Mouse (Mus musculus) limb, embryonic 14.5 days (tissue): Measurements from ENCODE around the gene Myl10. TPM values are rescaled to one million over a fixed set of nuclear protein-coding genes. Genes with fewer than 3 reads are reported as not detected.

Source experiments
- ATAC-seq: fragments of 200-750 bp; cut with Nextera tagmentation; 2 replicates; pipeline ENCODE4 v1.8.0; 2017; ENCODE audit warnings: low read depth, moderate number of reproducible peaks, moderate TSS enrichment; ENCODE audit not compliant: low FRiP score
- DNase-seq: peaks from one replicate; pipeline ENCODE4 v3.0.0-alpha.2; 2015; ENCODE audit warnings: low spot score
- H3K27ac ChIP-seq: fragments of 300-500 bp; sonication (generic); replicated peaks from 2 replicates; pipeline ENCODE4 v1.5.1; 2014; ENCODE audit warnings: low read depth, mild to moderate bottlenecking, low read length, moderate library complexity, mixed read lengths
- H3K27me3 ChIP-seq: fragments of 300-500 bp; sonication (generic); 2 replicates; pipeline ENCODE4 v1.6.1; 2014; ENCODE audit warnings: low read length, mixed read lengths; ENCODE audit not compliant: control insufficient read depth, insufficient read depth
- H3K36me3 ChIP-seq: fragments of 300-500 bp; sonication (generic); 2 replicates; pipeline ENCODE4 v1.6.1; 2014; ENCODE audit warnings: mild to moderate bottlenecking, low read length, moderate library complexity, mixed read lengths; ENCODE audit not compliant: control insufficient read depth, insufficient read depth
- H3K4me1 ChIP-seq: fragments of 300-500 bp; sonication (generic); 2 replicates; pipeline ENCODE4 v1.6.1; 2014; ENCODE audit warnings: antibody characterized with exemption, low read length, mixed read lengths; ENCODE audit not compliant: control insufficient read depth, insufficient read depth
- H3K4me2 ChIP-seq: fragments of 300-500 bp; sonication (generic); replicated peaks from 2 replicates; pipeline ENCODE4 v1.6.1; 2014; ENCODE audit warnings: low read depth, mild to moderate bottlenecking, low read length, moderate library complexity; ENCODE audit not compliant: severe bottlenecking
- H3K4me3 ChIP-seq: fragments of 300-500 bp; sonication (generic); replicated peaks from 2 replicates; pipeline ENCODE4 v1.5.1; 2014; ENCODE audit warnings: low read length
- H3K9ac ChIP-seq: fragments of 300-500 bp; sonication (generic); 2 replicates; pipeline ENCODE4 v1.6.1; 2014; ENCODE audit warnings: mild to moderate bottlenecking, low read depth, low read length, moderate library complexity; ENCODE audit not compliant: severe bottlenecking
- H3K9me3 ChIP-seq: fragments of 300-500 bp; sonication (generic); 2 replicates; pipeline ENCODE4 v1.6.1; 2016; ENCODE audit warnings: low read length; ENCODE audit not compliant: control insufficient read depth
- POLR2A ChIP-seq: fragments of 200-500 bp; IDR thresholded peaks from 2 replicates; pipeline ENCODE4 v1.8.0; 2012; ENCODE audit warnings: inconsistent platforms, mild to moderate bottlenecking, moderate library complexity, borderline replicate concordance; ENCODE audit not compliant: insufficient read depth, insufficient read length; ENCODE audit errors: extremely low read depth
- WGBS: fragments of 180-500 bp; shearing (Covaris S2); extraction: QIAGEN DNeasy Blood & Tissue Kit; methylation state at CpG from one replicate; pipeline ENCODE4 v1.1.7; 2014; 5-methylcytosine and 5-hydroxymethylcytosine counted together
- polyA plus RNA-seq, 2 experiments: library from polyadenylated mRNA; depleted of rRNA in 1 of 2; stranded (reverse) in 1 of 2; unstranded in 1 of 2; fragments of >200 nt; fragmentation: Nextera tagmentation in 1 of 2; extraction: Ambion mirVana in 1 of 2; gene quantifications; 2 replicates each; pipeline versions ENCODE4 v1.2.1 to v1.2.3; 2012 to 2014

Gene Myl10
- polyA plus RNA-seq, 2 experiments, result not detected

- no peak overlapping the region for H3K4me3 ChIP-seq
- no peak overlapping the region for H3K27ac ChIP-seq
- no peak overlapping the region for H3K4me2 ChIP-seq
- no peaks in the 10 kb centered on the region for H3K9me3 ChIP-seq
- no peak for DNase-seq
- no peak overlapping the region for H3K9ac ChIP-seq
- H3K36me3 ChIP-seq, result no peaks in the 10 kb centered on the region
- no peak for ATAC-seq
- no peak for TF ChIP-seq POLR2A
- WGBS, result 51% methylated on average over 3 of the region's 3 CpGs
- H3K4me1 ChIP-seq, result no peaks in the 10 kb centered on the region
- H3K27me3 ChIP-seq, result no peaks in the 10 kb centered on the region
Observed at GRCm38 (mm10) chr5:136691170-136691569, 1.8 kb upstream of the Myl10 start.

GRCm38 (mm10) chr5:136693418-136693817 lies 472 bp downstream of the Myl10 start:
- no peak for DNase-seq
- ATAC-seq, result no peak
- Histone ChIP-seq H3K9me3 (no peaks in the 10 kb centered on the region), H3K27me3 (no peaks in the 10 kb centered on the region), H3K27ac (no peak overlapping the region), H3K4me1 (no peaks in the 10 kb centered on the region), H3K4me2 (no peak overlapping the region), H3K36me3 (no peaks in the 10 kb centered on the region), H3K4me3 (no peak overlapping the region), H3K9ac (no peak overlapping the region)
- 79% methylated on average over 7 of the region's 7 CpGs for WGBS
- TF ChIP-seq POLR2A, result no peak

GRCm38 (mm10) chr5:136694976-136695375 lies 2.0 kb downstream of the Myl10 start:
- H3K9ac ChIP-seq, result no peak overlapping the region
- no peaks in the 10 kb centered on the region for H3K9me3 ChIP-seq
- no peak for ATAC-seq
- no peaks in the 10 kb centered on the region for H3K27me3 ChIP-seq
- DNase-seq, result no peak
- WGBS, result 62% methylated on average over 5 of the region's 6 CpGs
- H3K4me3 ChIP-seq, result no peak overlapping the region
- H3K4me1 ChIP-seq, result no peaks in the 10 kb centered on the region
- H3K27ac ChIP-seq, result no peak overlapping the region
- H3K36me3 ChIP-seq, result no peaks in the 10 kb centered on the region
- H3K4me2 ChIP-seq, result no peak overlapping the region
- no peak for TF ChIP-seq POLR2A

- Histone ChIP-seq H3K27ac (no peak overlapping the region), H3K9me3 (no peaks in the 10 kb centered on the region), H3K9ac (no peak overlapping the region), H3K4me2 (no peak overlapping the region), H3K27me3 (no peaks in the 10 kb centered on the region), H3K4me1 (no peaks in the 10 kb centered on the region), H3K36me3 (no peaks in the 10 kb centered on the region), H3K4me3 (no peak overlapping the region)
- ATAC-seq (no peak), DNase-seq (no peak)
- no peak for TF ChIP-seq POLR2A
- 50% methylated on average over 5 of the region's 5 CpGs for WGBS
Observed at GRCm38 (mm10) chr5:136696516-136696915, 3.6 kb downstream of the Myl10 start.

GRCm38 (mm10) chr5:136697618-136698017 lies 4.7 kb downstream of the Myl10 start:
- TF ChIP-seq POLR2A, result no peak
- H3K27me3 ChIP-seq, result no peaks in the 10 kb centered on the region
- DNase-seq, result no peak
- H3K9me3 ChIP-seq, result no peaks in the 10 kb centered on the region
- ATAC-seq, result no peak
- no peak overlapping the region for H3K4me2 ChIP-seq
- H3K4me3 ChIP-seq, result no peak overlapping the region
- WGBS, result 74% methylated on average over 9 of the region's 9 CpGs
- H3K27ac ChIP-seq, result no peak overlapping the region
- no peaks in the 10 kb centered on the region for H3K36me3 ChIP-seq
- H3K4me1 ChIP-seq, result no peaks in the 10 kb centered on the region
- H3K9ac ChIP-seq, result no peak overlapping the region

GRCm38 (mm10) chr5:136702159-136702725 lies 9.3 kb downstream of the Myl10 start:
- 57% methylated on average over 3 of the region's 3 CpGs for WGBS
- ATAC-seq, result no peak
- H3K9me3 ChIP-seq, result no peaks in the 10 kb centered on the region
- H3K4me3 ChIP-seq, result no peak overlapping the region
- no peak overlapping the region for H3K27ac ChIP-seq
- H3K4me1 ChIP-seq, result no peaks in the 10 kb centered on the region
- no peaks in the 10 kb centered on the region for H3K27me3 ChIP-seq
- H3K4me2 ChIP-seq, result no peak overlapping the region
- peak; percentile 36 for DNase-seq
- H3K36me3 ChIP-seq, result no peaks in the 10 kb centered on the region
- TF ChIP-seq POLR2A, result no peak
- H3K9ac ChIP-seq, result no peak overlapping the region
